Mouse (Mus musculus) spleen, adult 2 months (tissue): ENCODE data around the gene Slc35b1.

Experiments used
- CTCF ChIP-seq: fragments of 200-500 bp; IDR thresholded peaks from 2 replicates; pipeline ENCODE4 v1.5.1; 2011; ENCODE audit warnings: mild to moderate bottlenecking, inconsistent platforms; ENCODE audit not compliant: insufficient read depth, insufficient read length, insufficient replicate concordance; ENCODE audit errors: extremely low read depth
- POLR2A ChIP-seq: fragments of 200-500 bp; IDR thresholded peaks from 2 replicates; pipeline ENCODE4 v1.6.1; 2011; ENCODE audit warnings: low read depth, low read length, inconsistent platforms

- TF ChIP-seq POLR2A (no peak), CTCF (no peak)
Measured at GRCm38 (mm10) chr11:95402658-95403101, 18.2 kb downstream of the Slc35b1 start.
